Mouse (Mus musculus) heart, adult 9 months (tissue): ENCODE results near the gene Mecom.

ENCODE experiments used
- DNase-seq, 2 experiments: peaks; one replicate each; pipeline ENCODE4 v3.0.0; 2022; ENCODE audit warnings: low spot score in 2 of 2

Gene Mecom

DNA sequence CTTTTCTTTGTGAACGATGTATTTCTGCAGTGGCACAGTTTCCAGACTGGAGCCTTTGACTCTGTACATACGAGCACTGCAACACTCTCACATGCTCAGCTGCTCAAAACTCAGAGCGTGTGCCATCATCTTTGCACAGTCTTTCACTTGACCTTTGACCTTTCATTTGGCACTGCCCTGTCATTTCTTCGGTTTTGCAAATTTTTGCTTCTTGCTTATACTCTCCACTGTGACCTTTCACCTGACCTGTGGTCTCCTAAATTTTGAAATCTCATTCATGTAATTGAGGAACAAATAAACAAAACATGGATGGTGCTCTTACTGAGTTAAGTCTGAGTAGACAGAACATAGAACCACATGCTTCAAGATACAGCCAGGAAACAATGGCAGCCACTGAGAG is 446.7 kb downstream of the Mecom start:
- no peak for DNase-seq

DNA sequence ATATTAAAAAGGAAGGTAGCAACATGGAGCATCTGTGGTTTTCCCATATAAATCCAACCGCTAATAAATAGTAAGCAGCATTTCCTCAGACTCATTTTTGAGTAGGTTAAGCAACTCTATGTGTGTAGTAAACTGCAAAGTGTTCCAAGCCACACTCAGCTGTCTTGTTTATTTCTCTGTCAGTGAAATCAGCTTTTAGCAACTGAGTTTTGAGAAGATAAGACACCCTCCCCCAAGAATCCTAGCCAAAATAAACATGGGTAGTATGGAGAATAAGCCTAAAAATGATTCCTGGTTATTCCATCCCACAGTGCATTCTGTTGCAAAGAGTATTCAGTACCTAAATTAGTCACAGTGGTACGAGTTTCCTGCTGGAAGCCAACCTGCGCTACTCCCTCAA is 450.1 kb downstream of the Mecom start:
- DNase-seq, result no peak

DNA sequence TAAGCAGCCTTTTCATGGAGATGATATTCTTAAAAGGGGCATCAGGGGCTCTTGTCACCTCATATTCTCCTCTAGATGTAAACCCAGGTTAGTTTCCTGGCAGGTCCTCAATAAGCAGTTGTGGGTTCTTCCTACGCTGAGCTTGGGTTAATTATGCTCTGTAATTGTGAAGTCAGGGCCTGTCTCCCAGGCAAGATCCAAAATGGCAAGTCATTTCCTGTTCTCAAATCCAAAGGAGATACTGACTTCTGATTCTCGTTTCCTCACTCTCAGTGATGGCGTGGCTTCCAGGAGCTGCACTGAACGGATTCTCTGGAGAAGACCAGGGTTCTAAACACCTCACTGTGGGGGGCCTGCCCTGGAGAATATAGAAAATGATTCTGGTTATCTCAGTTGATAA is 450.7 kb downstream of the Mecom start:
- DNase-seq, result no peak

DNA sequence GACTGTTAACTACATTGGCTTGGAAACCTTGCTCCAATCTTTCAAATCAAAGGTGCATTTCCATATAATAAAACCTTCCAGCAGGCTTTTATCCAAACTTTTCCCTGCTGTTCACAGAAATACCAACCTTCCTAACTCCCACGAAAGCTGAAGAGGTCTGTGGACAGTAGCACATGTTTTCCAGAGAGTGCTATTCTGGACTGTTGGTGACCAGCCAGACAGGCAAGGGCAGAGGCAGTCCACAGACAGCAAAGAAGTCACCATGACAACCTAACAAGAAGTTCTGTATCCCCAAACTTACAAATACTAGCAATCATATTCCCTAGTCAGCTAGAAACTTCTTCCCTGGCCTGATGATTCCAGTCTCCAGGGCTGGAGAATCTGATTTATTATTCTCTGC is 454.8 kb downstream of the Mecom start:
- no peak for DNase-seq

DNA sequence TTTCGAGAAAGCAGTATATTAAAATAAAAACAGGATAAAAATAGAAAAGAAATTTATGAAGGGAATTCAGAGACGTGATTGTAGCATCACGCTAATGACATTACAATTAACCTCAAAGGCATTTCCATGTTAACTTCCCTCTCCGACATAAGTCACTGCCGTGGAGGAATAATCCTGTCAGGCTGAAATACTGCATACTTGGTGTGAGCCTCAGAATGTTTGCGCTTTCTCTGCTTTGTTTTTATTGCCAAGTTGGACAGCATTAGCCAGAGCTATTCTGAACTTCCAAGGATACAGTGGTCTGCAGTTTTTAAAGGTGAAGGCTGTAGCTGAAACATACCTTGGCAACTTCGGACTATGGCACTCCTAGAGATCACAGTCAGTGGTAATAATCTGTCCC is 455.3 kb downstream of the Mecom start:
- DNase-seq, result no peak

DNA sequence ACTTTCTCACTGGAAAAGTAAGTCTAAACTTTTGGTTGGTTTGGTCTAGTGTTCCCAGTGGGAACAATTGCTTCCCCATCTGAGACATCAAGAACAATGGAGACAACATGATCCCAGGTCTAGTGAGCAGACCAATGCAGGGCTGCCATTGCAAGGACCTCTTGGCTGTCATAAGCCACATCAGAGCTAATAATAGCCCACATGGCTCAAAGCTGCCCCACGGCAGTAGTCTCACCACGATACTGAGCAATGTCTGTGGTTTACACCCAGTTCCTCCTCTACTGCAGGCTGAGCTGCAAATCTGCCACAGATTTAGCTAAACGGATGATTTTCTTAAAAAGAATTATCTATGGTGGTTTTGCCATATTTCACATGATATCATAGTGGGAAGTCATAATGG is 455.9 kb downstream of the Mecom start:
- no peak for DNase-seq

DNA sequence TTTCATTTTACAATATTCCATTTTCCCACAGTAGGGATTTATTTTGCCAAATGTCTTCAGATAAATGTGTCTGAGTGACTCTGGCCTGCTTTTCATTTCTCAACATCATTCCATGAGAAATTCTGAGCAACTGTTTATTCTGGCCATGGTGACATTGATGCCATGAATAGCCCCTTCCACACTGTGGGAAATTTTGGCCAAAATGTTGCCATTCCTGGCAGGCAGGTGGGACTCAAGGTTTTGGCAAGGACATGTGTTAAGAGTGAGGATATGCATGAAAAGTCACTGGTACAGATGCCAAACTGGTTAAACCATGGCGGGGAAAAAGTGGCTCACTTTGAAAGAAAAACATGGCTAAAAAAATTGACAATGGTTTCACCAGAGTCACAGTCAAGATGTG is 456.4 kb downstream of the Mecom start:
- DNase-seq, result no peak

DNA sequence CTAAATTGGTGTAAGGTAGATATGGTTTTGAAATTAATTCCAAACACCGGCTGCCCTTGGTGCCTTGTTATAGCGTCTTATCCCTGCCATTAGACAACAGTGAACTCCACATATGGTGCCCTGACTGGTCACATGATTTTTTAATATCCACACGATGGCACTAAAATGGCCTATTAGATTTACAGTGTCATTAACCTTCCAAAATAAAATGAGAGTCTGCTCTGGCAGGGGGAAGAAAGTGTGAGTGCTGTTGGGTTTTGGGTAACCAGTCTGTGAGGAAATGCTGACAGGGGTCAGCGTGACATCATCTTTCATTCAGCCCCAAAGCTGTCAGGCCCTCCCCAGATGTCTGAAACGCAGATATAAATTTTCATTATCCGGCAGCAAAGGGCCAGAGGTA is 461.7 kb downstream of the Mecom start:
- no peak for DNase-seq

DNA sequence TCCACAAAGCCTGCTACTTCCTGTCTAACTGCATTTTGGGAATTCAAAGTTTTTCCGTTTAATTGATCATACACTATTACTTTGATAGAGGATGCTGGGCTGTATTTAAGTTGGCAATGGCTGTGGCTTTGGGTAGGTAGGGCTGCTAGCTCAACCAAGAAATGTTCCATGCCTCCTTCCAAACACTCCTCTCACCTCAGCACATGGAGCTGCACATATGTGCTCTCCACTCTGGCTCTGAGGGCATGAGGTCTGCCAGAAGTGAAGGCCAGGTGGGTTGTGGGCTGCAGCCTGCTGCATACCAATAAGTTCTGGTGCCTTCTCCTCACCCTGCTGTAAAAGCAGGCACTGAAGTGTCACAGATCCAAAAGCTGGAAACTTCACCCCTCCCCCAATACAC is 464.0 kb downstream of the Mecom start:
- DNase-seq, result no peak

DNA sequence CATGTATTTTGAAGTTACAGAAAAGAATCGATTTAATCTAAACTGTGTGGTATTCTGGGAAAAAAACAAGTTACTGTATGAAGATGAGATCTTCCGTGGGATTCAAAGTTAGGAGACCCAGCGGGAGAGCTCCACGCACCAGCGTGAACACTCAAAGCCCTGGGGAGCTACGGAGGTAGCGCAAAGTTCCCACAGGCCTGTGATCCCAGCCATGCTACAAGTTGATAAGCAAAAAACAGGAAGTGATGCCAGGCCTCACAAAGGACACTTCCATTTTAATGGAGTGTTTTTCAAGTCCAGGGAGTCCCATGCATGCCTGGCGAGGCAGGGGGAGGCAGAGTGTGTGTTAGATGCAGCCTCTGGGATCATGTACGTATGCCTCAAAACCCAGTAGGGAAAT is 464.5 kb downstream of the Mecom start:
- no peak for DNase-seq

DNA sequence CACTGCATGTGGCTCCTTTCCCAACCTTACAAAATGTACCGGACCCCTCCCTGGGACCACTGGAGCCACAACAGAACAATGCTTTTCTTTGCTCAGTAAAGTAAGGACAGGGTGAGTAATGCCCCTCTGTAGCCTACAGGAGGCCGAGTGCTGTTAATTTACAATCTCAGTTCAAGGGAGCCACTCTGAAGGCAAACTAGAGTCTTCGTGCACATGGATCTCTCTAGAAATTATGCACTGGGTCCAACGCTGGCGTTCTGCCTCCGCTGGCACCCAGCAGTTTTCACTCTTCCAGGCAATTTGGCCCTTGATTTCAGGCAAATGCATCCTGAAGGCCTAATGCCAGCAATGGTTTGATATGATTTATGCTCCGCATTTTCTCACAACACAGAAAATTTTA is 467.0 kb downstream of the Mecom start:
- no peak for DNase-seq

DNA sequence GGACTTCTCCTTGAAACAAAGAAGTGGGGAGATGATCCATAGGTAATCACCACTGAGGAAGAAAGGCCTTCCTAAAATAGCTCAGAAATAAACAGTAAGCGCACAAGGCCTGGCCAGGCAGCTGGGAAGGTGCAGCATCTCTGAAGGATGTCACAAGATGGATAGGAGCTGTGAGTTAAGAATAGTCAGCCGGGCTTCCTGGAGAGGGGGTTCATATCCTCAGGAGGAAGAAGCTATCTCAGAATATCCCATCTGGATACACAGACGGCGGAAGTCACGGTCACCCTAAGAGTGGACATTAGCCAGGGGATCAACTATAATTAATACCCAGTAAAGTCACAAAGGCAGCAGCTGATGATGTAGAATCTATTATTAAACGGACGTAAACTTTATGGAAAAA is 471.3 kb downstream of the Mecom start:
- no peak for DNase-seq

DNA sequence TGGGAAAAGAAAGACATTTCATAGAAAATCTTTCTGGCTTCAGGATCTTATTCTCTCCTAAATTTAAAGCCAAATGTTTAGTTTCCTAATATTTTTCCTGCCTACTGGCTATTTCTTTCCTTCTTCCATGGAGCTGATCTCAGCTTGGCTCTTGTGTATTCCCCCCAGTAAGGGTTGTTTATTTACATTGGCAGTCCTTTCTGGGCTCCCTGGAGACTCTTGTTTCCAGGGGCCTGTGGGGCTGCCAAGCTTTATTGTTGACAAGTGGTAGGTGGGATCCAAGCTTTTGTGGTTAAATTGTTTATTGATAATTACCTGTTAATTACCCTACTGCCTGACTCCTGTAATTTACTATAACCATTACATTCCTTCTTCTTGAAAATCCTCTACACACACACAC is 476.5 kb downstream of the Mecom start:
- DNase-seq, result no peak

DNA sequence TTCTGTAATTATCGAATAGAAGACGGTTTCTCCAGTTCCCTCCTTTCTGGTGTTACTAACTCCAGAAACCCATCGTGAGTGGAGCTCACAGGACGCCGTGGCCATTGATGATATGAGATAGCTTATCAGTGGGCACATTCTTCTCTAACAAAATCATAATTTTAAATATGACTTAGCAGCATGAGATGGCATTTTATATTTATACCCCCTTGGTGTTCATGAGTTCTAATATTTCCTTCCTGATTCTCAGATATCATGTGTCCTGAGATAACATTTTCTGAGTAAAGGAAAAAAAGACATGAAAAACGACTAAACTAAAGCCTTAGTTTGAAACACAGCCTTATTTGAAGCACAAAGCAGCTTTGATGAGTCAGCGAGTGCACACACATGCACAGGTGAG is 481.3 kb downstream of the Mecom start:
- DNase-seq, result no peak

DNA sequence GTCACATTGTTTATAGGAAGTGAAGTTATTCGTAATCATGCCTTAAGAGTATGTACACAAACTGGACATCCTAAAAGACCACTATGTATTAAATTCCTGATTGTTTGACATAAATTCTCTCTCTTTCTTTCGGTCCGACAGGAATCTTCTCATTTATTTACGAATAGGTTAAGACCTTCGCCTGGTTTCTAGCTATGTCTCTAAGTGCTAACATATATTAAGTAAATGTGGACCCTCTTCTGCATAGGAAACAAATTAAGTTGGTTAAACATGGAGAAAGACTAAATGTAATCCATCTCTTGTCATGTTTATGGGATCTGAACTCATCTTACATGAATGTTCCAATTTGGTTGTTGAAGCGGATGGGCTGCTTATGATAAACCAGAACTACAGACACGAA is 487.8 kb downstream of the Mecom start:
- no peak for DNase-seq

DNA sequence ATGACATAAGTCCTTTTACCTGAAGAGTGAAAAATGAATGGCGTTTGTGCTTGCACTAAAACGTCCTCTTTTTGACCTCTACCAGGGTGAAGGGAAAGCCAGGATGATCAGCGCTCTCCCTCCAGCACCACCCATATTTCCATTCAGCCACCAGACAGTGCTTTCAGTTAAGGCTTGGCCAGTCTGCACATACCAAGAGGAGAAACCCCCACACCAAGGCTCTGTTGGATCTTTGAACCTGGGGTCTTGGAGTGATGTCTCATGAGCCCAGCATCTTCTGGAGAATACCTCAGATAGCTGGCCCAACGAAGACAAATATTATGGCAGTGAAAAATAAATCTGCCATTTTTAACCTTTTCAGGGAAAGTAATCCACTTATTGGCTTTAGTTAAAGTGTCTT is 488.2 kb downstream of the Mecom start:
- no peak for DNase-seq

DNA sequence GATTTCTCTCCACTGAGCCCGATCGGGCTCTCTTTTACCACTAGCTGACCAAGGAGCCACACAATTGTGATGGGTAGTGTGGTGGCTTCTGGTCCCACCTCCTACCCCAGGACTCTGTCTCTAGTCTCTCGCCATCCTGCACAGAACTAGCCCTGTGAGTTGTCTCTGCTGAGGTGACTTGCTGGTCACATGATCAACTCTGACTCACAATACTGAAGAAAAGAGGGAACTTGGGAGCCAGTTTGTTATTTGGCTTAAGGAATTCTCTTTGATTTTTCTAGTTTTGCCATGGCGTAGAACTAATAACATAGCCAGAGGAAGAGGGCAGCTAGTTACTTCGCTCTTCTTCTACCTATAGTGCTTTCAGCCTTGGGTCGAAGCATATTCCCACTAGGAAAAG is 496.5 kb downstream of the Mecom start:
- no peak for DNase-seq

DNA sequence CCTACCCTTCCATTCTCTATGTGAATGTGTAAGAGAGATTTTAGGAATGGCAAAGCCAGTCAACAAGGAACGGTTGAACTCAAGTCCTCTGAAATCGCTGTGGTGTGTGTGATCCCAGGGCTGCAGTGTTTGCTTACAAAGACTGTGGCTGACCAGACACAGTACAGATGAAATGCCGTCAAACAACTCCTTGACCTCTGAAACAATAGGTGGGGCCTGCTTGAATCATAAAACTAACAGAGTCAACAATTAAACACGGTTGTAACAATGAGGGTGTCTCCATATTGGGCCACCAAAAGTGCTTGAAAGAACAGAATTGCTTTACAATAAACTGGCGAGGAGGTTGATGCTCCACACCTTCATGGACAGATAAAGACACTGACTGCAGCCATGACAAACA is 497.0 kb downstream of the Mecom start:
- no peak for DNase-seq

DNA sequence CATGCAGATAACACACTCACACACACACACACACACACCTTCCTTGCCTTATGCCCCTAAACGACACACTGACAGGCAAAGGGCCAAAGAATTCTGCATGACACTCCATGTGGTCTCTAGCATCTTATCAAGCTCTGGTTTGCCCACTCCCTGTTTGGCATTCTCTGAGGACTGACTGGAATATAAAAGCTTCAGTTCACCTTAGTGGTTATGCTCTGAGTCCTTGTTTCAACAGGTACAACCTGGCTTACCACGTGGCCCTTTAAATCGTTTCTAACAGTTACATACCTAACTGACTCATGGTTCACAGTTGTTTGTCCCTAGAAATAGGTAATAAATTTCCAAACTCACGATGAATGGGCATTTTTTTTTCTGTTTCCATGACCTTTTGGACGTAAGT is 499.0 kb downstream of the Mecom start:
- no peak for DNase-seq

DNA sequence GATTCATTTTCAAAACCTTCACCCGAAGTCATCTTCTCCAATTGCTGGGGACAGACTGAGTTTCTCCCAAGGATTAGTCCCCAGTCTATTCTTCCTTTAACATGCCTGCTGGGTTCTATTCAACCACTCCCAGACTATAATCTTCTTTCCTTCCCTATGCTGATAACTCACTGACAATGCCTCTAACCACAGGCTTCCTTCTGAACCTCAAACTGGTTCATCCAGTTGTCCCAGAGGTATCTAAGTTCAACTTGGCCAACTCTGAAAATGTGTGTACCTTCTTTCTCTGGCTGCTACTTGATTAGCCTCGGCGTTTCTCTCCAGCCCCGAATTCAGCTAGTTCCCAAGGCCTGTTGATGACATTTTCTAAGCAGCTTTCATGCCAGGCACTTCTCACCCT is 499.7 kb downstream of the Mecom start:
- DNase-seq, result no peak

DNA sequence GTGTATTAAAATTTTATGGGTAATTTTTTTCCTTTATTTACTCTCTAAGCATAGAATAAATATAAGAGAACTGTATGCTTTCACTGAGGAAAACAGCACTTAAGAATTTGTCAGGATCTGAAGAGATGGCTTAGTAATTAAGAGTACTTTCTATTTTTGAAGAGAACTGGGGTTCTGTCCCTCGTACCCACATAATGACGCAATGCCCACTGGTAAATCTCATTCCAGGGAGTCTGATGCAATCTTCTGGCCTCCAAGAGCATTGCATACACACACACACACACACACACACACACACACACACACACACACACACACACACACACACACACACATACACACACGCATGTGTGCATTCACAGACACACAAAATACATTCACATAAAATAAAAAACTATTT is 504.3 kb downstream of the Mecom start:
- no peak for DNase-seq

DNA sequence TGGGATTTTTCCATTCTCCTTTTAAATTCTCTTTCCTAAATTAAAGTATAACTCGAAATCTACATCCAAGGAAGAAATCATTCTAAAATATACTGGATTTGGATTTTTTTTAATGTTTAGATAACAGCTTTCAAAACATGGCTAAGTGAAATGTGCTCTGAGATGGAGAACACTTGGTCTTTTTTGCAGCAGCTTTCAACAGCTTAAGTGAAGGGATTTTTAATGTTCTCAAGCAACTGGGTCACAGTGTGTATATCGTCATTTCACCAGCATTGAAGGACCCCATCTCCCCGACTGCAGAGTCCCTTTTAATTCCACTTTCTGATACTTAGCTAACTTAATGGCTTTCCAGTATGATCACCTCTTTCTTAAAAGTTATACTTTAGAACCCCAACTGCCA is 509.3 kb downstream of the Mecom start:
- no peak for DNase-seq

DNA sequence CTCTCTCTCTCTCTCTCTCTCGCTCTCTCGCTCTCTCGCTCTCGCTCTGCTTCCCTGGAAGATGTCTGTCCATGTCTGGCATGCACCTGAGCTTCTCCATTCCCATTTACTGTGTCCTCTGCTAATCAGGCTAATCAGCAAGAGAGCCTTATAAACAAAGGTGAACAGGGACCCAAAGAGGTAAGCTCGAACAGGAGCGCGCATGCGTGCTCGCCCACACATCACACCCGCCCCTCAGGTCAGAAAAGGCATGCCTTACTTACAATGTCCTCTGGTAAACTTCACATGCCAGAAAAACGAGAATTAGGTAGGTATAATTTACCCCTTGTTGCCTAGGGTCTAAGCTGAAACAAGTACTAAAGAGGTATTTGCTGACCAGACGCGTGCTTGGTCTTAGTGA is 527.8 kb downstream of the Mecom start:
- DNase-seq, result no peak

DNA sequence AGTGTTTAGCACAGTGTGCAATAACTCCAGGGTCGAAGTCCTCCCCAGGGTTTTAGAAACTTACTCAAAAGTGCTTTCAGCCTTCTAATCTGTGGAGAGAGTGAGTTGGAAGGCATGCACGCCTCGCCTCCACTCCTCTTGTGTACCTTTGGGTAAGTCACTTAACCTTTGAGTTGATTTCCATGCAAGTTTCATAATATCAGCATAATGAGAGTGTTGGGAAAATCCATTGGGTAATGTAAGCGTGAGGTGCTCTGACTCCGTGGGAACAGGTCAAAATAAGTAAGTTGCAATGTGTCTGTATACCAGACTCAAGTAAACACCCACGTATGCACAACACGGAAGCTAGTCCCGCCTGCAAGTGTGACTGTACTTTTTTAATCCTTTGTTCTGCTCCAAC is 528.4 kb downstream of the Mecom start:
- DNase-seq, result no peak

DNA sequence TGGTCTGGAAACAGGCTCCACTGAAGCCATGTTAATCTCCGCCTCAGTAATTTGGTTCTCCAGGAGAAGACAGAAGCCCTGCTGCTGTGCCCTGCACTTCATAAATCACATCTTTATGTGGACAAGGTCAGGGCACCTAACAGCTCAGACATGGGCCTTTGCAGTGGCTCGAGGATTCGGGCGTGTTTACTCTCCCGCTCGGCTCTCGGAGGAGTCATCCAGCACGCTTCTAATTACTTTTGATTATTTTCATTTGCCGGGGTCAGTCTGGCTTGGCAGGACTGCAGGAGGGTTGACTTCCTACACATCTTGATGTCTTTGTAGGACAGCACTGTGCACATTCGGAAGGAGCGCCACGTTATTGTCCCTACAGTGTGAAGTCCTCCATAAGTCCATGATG is 529.6 kb downstream of the Mecom start:
- no peak for DNase-seq
